Mouse (Mus musculus) layer of hippocampus, postnatal 36 days (tissue): ENCODE results near the gene Ubr1. TPM values are rescaled to one million over a fixed set of nuclear protein-coding genes. Genes with fewer than 3 reads are reported as not detected.
"Not testable (repeated sequence)": the region's sequence is repeated elsewhere in the genome, so short reads cannot be mapped to it uniquely, and the experiment has no call there.

Experiments used
- DNase-seq, 2 experiments: peaks; one replicate each; pipeline ENCODE4 v3.0.0; 2022
- total RNA-seq, 2 experiments: library from RNA; stranded (reverse); gene quantifications; 2 replicates each; pipeline ENCODE4 v1.2.3; 2021

Gene Ubr1
- 10 to 100 TPM; 43.6 to 44.5 TPM for total RNA-seq

DNA sequence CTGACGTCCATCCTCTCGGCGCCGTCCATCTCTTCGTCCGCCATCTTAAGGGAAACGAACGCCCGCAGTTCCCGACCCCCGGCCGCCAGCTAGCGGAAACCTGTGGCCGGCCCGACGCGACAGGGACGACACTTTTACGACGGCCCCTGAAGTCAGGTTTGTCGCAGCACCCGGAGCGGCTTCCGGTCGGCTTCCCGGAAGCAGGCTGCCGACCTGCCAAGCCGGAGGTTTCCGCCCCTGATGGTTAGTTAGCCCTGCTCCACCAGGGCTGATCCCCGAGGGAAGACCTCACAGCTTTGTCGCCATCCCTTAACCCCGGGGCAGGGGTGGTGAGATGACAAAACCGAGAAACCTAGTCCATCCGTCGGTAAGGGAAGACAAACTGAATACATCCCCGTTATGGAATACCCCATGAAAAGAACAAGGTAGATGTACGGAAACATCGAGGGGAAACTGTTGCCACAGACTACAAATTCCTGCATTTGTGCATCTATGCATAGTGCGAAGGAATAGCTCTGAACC lies at the start of gene Ubr1:
Gene Ubr1, minus strand, starts transcription at position 157 of the 522 bp plus-strand sequence.
- DNase-seq: peak; percentile 79 to 86

DNA sequence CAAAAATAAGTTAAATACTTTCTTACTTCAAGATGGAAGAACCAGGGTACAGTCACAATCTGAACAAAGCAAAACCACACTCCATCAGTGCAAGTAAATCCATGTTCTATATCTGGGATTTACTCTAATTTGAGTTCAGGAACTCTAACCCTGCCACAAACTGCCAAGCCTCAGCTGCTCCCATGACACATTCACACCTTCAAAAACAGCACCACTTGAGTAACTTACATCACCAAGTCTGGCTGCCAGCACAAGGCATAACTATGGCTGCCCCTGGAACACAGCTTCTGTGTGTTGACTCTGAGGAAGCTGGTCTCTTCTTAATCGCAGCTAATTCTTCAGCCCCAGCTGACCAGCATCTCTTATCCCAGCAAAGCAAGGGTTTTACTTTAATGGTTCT lies 46.6 kb upstream of the Ubr1 start:
- DNase-seq: no peak

- DNase-seq: no peak
Observed at GRCm38 (mm10) chr2:121016226-121016625, 45.7 kb upstream of the Ubr1 start.

DNA sequence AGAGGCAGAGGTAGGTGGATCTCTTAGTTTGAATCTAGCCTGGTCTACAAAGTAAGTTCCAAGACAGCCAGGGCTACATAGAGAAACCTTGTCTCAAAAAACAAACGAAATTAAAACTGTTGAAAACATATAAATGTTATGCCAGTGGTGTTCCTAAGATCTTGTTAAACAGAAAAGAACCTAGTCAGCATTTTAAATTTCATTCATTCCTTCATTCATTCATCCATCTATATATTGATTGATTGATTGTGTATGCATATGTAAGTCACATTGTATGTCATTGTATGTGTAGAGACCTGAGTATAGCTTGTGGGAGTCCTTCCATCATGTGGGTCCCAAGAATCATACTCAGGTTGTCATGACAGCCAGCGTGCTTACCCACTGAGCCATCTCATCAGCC lies 45.0 kb upstream of the Ubr1 start:
- DNase-seq: no peak

GRCm38 (mm10) chr2:121012676-121013075 lies 42.2 kb upstream of the Ubr1 start:
- no peak for DNase-seq

GRCm38 (mm10) chr2:121009071-121009677 lies 38.7 kb upstream of the Ubr1 start:
- DNase-seq: no peak

DNA sequence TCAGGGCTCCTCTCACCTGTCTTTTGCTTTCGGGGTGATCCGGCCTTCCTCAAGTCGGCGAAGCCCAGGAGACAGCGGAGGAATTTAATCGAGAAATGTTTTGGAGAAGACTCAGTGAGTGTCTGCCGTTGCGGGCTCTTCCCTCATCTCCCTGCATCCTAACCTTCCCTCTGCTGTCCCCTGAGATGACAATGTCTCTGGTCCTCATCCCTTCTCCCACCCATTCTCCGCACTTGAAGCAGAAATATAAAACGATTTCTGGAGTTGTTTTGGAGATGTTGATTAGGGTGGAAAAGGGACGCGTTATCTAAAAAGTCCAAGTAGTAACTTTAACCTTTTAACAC lies 38.1 kb upstream of the Ubr1 start:
- no peak for DNase-seq

DNA sequence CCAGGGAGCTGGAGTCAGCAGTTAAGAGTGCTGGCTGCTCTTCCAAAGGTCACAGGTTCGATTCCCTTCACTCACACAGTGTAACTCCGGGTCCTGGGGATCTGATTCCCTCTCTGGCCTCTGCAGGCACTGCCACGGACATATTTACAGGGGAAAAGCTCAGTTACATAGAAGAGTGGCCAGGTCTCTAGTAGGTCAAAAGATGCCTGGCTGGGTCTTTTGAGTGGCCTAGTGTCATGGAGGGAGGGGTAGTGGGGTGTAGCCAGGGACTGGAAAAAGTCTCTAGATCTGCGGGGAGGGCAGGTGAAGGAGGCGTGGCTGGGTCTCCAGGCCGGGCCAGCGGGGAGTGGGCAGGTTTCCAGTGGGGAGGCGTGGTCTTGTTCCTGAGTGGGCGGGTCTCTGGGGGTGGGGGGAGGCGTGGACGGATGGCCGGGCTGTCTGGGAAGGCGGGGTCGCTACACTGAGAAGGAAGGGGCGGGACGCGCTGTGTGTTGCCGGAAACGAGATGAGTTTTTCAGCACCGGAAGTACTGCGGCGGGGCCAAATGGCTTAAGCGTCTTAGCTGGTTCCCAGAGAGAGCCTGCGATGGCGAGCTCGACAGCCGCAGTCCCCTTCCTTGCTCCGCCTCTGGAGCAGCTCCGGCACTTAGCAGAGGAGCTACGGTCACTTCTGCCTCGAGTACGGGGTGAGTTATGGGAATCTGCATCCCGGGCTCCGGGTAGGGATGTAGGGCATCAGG lies 37.6 kb upstream of the Ubr1 start, which contains the start of gene Ccndbp1:
Gene Ccndbp1, plus strand, starts transcription at position 479 of the 739 bp plus-strand sequence.
- DNase-seq: peak; percentile 82 to 84

GRCm38 (mm10) chr2:121006986-121007385 lies 36.5 kb upstream of the Ubr1 start:
- no peak for DNase-seq

DNA sequence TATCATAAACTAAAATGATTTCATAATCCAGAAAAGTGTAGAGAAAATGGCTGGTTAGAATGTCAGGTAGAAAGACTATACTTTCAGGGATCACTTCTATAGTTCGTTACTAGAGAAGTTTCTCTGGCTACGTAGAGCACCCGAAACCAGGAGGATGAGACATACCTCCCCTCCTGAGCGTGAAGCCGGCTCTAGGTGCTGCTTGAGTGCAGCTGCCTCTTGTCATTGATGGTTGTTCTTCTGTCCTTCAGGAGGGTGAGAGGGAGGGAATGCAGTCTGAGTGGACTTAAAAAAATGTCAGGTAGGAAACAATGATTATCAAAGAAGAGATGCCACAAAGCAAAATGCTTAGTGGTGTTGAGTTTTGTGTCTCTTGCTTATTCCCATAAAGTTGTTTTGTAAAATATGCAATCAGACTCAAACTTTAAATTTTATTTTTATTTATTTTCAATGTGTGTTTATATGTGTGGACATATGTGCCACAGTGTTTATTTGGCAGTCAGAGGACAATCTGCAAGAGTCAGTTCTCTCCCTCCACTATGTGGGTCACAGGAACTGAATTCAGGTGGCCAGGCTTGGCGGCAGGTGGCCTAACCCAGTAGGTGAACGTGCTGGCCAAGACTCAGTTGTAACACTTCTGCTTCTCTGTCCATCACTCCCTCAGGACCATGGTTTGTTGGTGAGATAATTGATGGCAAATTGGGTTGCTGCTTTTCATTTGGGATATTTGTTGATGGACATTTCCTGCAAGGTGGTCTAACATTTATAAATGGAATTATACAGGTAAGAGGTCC lies 33.7 kb upstream of the Ubr1 start:
- DNase-seq: no peak

- no peak for DNase-seq
Observed at GRCm38 (mm10) chr2:121003586-121003985, 33.1 kb upstream of the Ubr1 start.

DNA sequence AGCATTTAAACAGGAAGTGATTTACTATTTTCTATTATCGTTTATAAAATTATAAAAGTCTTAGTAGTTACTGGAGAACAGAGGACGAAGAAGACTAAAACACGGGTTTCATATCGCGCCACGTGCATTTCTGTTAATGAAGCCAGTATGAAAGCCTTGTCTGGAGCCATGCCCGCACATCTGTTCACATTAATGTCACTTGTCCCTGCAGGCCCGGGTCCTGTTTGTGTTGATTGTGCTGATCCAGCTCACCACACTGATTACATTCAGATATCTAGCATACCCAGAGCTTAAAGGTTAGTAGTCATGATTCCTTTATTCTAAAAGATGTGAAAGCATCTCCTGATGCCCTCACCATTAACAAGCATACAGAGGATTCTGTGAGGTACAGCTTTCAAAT lies 28.3 kb upstream of the Ubr1 start:
- DNase-seq: no peak

DNA sequence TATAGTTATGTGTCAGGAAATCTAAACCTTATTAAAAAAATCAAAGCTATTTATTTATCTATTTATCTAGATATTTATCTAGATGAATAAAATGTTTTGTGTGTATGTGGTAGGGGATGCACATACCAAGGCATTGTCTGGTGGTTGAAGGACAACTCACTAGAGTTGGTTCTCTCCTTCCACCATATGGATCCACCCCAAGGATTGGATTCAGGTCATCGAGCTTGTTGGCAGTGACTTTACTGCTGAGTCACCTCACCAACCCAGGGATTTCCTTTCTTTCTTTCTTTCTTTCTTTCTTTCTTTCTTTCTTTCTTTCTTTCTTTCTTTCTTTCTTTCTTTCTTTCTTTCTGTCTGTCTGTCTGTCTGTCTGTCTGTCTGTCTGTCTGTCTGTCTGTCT lies 26.1 kb upstream of the Ubr1 start:
- not testable (repeated sequence) for DNase-seq

- no peak for DNase-seq
Observed at GRCm38 (mm10) chr2:120991196-120991595, 20.7 kb upstream of the Ubr1 start.

GRCm38 (mm10) chr2:120985241-120985640 lies 14.7 kb upstream of the Ubr1 start:
- DNase-seq: no peak

DNA sequence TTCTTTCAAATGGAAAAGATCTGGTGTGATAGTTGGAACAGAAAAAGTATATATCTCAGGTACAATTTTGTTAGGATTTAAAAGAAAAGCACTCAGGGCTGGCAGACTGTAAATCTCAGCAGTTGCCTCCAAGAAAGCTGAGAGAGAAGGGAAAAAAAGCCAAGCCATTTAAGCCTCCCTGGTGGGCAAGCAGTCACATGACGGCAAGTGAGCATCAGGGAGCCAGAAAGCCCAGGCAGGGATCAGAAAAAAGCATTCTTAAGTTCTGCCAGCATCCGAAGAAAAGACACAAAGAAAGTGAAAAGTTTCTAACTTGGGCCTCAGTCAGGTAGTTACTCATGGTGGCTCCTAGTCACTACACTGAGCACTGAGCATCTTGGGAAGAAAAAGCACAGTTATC lies 13.1 kb upstream of the Ubr1 start:
- DNase-seq: no peak

DNA sequence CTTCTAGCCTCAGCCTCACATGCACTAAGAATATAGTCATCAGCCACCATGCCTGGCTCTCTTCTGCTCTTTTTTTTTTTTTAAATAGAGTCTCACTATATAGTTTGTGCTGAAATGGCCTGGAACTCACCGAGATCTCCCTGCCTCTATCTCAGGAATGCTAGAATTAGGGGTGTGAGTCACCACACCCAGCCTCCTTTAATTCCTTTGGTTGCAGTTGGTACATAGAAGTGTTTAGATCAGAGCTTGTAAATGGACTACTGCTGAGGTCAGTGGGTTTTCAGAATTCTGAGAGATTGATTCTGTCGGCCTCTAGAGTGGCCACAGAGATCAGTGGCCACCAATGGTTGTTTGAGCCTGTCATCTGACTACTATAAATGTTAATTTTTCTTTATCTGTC lies 10.3 kb upstream of the Ubr1 start:
- DNase-seq: no peak

DNA sequence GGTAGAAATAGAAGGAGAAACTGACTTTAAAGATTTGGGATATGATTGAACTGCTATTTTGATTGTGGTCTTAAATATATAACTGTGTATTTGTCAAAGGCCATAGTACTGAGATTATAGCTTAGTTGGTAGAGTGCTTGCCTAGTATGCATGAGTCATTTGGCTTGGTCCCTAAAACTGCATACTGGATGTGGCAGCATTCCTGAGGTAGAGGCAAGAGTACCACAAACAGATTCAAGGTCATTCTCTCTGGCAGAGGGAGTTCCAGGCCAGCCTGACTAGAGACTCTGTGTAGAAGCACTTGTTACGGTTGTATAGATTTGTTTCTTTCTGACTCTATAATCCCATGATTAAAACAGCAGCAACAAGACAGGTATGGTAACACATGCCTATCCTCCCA lies 9.3 kb upstream of the Ubr1 start:
- DNase-seq: no peak

GRCm38 (mm10) chr2:120978693-120979037 lies 8.2 kb upstream of the Ubr1 start:
- no peak for DNase-seq

DNA sequence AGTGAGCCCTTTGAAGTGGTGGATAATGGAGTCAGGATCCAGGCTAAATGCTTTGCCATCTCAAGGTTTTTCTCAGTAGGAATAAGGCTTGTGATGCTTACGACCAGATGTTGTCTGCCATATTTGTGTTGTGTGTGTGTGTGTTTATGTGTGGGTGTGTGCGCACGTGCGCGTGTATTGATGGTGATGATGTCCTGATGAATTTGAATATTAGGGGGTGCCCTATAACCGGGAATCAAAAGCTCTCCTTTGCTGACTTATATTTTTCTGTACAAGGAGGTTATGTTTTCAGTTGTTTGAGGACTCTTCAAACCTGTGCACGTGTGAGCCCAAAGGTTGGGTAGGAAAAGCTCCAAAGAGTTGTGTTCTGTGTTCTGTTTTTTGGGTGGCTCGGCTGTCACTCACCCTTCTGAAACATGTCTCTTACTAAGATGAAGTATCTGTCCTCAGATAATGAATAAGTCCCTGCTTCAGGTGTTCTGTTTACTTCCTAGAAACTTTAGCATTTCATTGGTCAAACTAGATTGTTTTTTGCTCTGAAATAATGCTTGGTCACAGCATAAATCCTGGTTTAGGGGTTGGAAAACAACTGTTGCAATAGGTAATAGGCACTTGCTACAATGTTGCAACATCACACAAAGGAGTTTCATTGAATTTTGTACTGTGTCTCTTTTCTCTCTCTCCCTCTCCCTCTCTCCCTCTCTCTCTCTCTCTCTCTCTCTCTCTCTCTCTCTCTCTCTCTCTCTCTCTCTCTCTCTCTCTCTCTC lies 7.6 kb upstream of the Ubr1 start:
- DNase-seq: no peak

DNA sequence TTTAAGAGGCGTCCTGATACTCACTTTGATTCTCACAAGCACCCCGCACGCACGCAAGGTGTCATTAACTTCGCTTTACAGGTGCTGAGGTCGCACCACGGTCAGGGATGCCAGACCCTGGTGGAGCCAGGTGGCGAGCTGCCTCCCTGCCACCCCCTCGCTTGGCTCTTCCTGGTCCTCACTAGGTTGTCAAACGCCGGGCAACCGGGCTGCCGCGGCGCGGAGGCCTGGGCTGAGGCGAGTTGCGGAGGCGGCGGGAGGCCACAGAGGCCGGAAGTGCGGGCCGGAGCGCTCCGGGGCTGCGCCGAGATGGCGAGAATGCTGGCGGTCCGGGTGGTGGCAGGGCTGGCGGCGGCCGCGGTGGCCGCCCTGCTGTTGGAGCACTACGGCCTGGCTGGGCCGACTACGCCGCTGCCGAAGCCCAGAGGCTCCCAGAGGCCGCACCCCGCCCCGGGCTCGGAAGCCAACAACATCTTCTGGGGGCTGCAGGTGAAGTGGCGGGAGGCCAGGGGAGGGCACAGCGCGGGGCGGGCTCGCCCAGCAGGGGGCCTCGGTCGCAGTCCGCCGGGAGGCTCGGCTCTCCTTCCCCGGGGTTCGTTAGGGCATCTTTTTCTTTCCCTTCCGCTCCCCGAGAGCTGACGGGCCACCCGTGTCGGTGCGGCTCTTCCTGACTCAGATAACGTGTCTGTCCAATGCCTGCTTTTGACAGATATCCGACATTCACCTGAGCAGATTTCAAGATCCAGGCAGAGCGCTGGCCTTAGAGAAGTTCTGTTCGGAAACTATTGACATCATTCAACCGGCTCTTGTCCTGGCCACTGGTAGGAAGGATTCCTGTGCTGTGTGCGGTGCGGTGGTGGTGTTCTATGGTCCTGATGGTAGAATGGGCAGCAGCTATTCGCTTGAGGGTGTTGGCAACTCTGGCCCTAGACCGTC lies 6.7 kb upstream of the Ubr1 start, which contains the start of gene Tmem62:
Gene Tmem62, plus strand, starts transcription at position 28 of the 936 bp plus-strand sequence.
- peak; percentile 59 to 67 for DNase-seq
